Mouse (Mus musculus) limb, embryonic 13.5 days (tissue): Measurements from ENCODE around the gene Lrpprc. TPM values are rescaled to one million over a fixed set of nuclear protein-coding genes. Genes with fewer than 3 reads are reported as not detected.
A peak's percentile ranks its signal among the peaks of the same experiment; 100 is the strongest.

Source experiments
- ATAC-seq: fragments of 200-750 bp; cut with Nextera tagmentation; 2 replicates; pipeline ENCODE4 v1.8.0; 2017; ENCODE audit warnings: low read depth, moderate number of reproducible peaks, moderate TSS enrichment; ENCODE audit not compliant: low FRiP score
- H3K27ac ChIP-seq: fragments of 300-500 bp; sonication (generic); 2 replicates; pipeline ENCODE4 v1.5.1; 2015; ENCODE audit warnings: inconsistent platforms, mild to moderate bottlenecking, moderate library complexity
- H3K27me3 ChIP-seq: fragments of 300-500 bp; sonication (generic); 2 replicates; pipeline ENCODE4 v1.6.1; 2015; ENCODE audit warnings: mild to moderate bottlenecking, inconsistent platforms
- H3K36me3 ChIP-seq: fragments of 300-500 bp; sonication (generic); 2 replicates; pipeline ENCODE4 v1.6.1; 2015; ENCODE audit warnings: inconsistent platforms, mild to moderate bottlenecking, moderate library complexity
- H3K4me1 ChIP-seq: fragments of 300-500 bp; sonication (generic); 2 replicates; pipeline ENCODE4 v1.6.1; 2015; ENCODE audit warnings: inconsistent platforms
- H3K4me2 ChIP-seq: fragments of 300-500 bp; sonication (generic); replicated peaks from 2 replicates; pipeline ENCODE4 v1.6.1; 2015; ENCODE audit warnings: inconsistent platforms, mild to moderate bottlenecking, moderate library complexity
- H3K4me3 ChIP-seq: fragments of 300-500 bp; sonication (generic); 2 replicates; pipeline ENCODE4 v1.5.1; 2015; ENCODE audit warnings: moderate library complexity, mild to moderate bottlenecking, inconsistent platforms
- H3K9ac ChIP-seq: fragments of 300-500 bp; sonication (generic); 2 replicates; pipeline ENCODE4 v1.6.1; 2015; ENCODE audit warnings: mild to moderate bottlenecking, inconsistent platforms
- H3K9me3 ChIP-seq: fragments of 300-500 bp; sonication (generic); 2 replicates; pipeline ENCODE4 v1.6.1; 2016; ENCODE audit warnings: inconsistent platforms
- WGBS: fragments of 180-500 bp; shearing (Covaris S2); methylation state at CpG from one replicate; pipeline ENCODE4 v1.1.7; 2015; 5-methylcytosine and 5-hydroxymethylcytosine counted together
- polyA plus RNA-seq: library from polyadenylated mRNA; unstranded; fragments of >200 nt; fragmentation: Nextera tagmentation; extraction: Ambion mirVana; gene quantifications from 2 replicates; pipeline ENCODE4 v1.2.1, GENCODE M21; 2015

The Lrpprc gene
- polyA plus RNA-seq, 1 experiment from 2014 or later, result 45.5 TPM

DNA sequence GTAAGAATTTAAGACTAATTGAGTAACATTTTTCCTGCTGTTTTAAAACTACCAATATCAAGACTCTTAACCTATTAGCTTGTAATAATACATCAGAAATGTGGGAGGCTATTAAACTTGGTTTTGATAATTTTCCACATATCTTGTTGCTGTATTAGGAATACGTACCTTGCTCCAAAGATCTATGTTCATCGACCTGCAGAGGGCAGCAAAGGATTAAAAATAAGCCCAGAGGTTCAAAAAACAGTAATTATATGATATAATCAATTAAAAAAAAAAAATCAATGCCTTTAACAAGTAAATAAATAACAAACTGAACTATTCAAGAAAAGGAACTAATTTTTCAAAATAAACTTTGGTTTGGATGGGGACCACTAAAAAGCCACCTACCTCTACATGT lies 34.5 kb downstream of the Lrpprc start:
- no peak for ATAC-seq

DNA sequence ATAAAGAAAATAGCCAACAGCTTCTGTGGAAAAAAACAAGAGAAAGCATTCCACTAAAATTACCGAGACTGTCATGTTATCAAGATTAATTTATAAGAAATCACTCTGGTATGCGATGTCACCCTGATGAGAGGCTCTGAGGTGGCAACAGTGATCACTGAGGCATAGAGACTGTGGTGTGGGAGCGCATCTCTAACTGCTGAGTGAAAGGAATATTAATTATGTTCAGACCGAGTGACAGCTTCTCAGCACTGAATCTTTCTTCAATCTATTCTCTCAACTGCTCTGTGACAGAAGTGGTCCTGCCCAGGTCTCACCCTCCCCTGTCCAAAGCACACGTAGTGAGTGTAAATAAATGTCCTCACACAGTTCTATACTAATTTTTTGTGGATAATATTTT lies 37.1 kb downstream of the Lrpprc start:
- H3K27ac ChIP-seq, result no peak overlapping the region
- H3K27me3 ChIP-seq, result no peaks in the 10 kb centered on the region
- H3K9ac ChIP-seq, result no peak overlapping the region
- H3K36me3 ChIP-seq, result peaks cover 34% of the 10 kb centered on the region
- H3K4me2 ChIP-seq, result no peak overlapping the region
- 88% methylated on average over 5 of the region's 5 CpGs for WGBS
- no peaks in the 10 kb centered on the region for H3K9me3 ChIP-seq
- ATAC-seq, result no peak
- H3K4me1 ChIP-seq, result 0 out of 2 replicates have a peak, but pooled peaks cover 6% of the 10 kb centered on the region
- no peak overlapping the region for H3K4me3 ChIP-seq

More for the DNA sequence above, 34.5 kb downstream of the Lrpprc start:
- Histone ChIP-seq H3K27ac (no peak overlapping the region), H3K36me3 (peaks cover 25% of the 10 kb centered on the region), H3K4me3 (no peak overlapping the region), H3K4me2 (no peak overlapping the region), H3K9me3 (no peaks in the 10 kb centered on the region), H3K27me3 (no peaks in the 10 kb centered on the region), H3K4me1 (0 out of 2 replicates have a peak, but pooled peaks cover 6% of the 10 kb centered on the region), H3K9ac (no peak overlapping the region)
- WGBS, result 75% methylated on average over 2 of the region's 2 CpGs

DNA sequence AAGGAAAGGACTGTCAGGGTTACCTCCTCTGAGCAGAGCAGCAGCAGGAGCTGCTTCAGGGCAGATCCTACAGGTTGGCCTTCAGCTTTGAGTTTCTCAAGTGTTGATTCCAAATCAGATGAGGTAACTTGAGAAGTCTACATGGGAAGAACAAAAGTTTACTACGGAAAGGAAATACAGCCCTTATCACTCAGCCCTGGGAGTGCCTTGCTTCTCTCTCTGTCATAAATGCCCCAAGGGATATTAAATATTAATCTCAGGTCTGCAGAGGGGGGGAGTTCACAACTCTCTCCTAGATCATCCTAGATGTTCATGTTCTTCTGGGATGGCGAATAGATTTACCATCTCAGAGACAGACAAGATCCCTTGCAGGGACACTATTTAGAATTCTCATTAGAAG lies 38.3 kb downstream of the Lrpprc start:
- Histone ChIP-seq H3K9ac (no peak overlapping the region), H3K4me3 (no peak overlapping the region), H3K4me2 (no peak overlapping the region), H3K4me1 (no peaks in the 10 kb centered on the region), H3K27me3 (no peaks in the 10 kb centered on the region), H3K36me3 (peaks cover 40% of the 10 kb centered on the region), H3K9me3 (no peaks in the 10 kb centered on the region), H3K27ac (no peak overlapping the region)
- WGBS, result 86% methylated on average over 2 of the region's 2 CpGs
- ATAC-seq, result no peak

DNA sequence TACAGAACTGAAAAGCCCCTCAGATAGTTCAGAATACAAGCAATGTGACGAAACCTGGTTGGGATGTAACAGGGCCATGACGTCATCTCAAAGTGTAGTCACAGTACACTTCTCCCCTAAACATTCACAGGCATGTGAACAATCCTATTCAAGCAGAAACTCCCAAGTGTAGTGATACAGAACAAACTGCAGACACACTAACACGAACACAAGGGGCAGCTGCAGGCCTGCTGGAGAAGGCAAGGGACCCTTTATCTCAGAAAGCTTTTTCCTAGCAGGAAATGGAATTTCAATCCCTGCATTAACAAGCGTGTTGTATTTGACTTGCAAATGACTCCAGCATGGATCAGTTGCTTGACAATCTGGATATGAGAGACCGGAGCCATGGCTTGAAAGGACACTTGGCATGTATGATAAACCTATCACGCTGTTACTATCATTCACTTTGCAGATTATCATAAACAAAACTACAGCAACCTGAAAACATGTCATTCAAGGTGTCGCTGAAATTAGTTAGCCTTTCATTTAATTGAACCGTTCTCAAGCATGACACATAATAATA lies 38.9 kb downstream of the Lrpprc start:
- H3K27me3 ChIP-seq, result no peaks in the 10 kb centered on the region
- no peak overlapping the region for H3K9ac ChIP-seq
- no peak for ATAC-seq
- 85% methylated on average over 8 of the region's 8 CpGs for WGBS
- H3K4me1 ChIP-seq, result no peaks in the 10 kb centered on the region
- H3K36me3 ChIP-seq, result peaks cover 42% of the 10 kb centered on the region
- no peak overlapping the region for H3K27ac ChIP-seq
- no peaks in the 10 kb centered on the region for H3K9me3 ChIP-seq
- no peak overlapping the region for H3K4me2 ChIP-seq
- no peak overlapping the region for H3K4me3 ChIP-seq

DNA sequence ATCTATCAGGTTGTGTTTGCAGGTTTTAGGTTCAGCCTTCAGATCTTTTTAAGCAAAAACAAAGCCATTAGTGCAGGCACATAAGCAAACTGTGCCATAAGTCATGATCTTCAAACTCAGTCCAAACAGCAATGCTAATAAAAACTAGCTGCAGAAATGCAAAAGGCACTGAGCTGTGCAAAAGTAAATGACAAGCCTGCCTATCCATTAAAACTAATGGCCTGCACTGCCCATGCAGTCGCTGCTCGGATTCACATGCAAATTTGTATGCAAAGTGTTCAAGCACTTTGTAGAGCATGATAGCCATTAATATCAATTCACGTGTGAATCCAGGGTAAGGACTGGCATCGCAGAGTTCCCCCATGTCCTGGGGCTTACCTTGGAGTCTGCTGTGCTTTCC lies 40.5 kb downstream of the Lrpprc start:
- Histone ChIP-seq H3K9me3 (no peaks in the 10 kb centered on the region), H3K4me2 (no peak overlapping the region), H3K36me3 (peaks cover 42% of the 10 kb centered on the region), H3K27me3 (no peaks in the 10 kb centered on the region), H3K9ac (no peak overlapping the region), H3K4me1 (no peaks in the 10 kb centered on the region), H3K27ac (no peak overlapping the region), H3K4me3 (no peak overlapping the region)
- WGBS, result 83% methylated on average over 4 of the region's 4 CpGs
- no peak for ATAC-seq

DNA sequence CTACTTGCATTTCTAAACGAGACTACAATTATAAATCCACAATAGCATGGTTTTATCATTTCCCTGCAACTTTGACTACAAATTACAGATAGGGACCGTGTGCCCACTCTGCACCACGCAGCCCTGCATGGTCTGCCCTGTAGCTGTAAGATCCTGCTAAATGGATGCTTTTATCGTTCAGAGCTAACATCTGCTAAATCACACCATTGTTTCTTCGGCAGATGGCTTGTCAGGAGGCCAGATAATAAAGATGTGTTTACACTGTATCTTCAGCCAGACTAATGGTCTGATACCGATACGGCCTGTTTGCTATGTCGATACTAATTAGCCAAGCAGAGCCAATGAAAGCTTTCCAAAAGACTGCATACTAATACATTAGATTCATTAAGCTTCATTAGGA lies 41.3 kb downstream of the Lrpprc start:
- no peaks in the 10 kb centered on the region for H3K9me3 ChIP-seq
- WGBS, result 90% methylated on average over 8 of the region's 8 CpGs
- H3K9ac ChIP-seq, result no peak overlapping the region
- no peaks in the 10 kb centered on the region for H3K27me3 ChIP-seq
- ATAC-seq, result no peak
- H3K4me2 ChIP-seq, result no peak overlapping the region
- no peaks in the 10 kb centered on the region for H3K4me1 ChIP-seq
- H3K4me3 ChIP-seq, result no peak overlapping the region
- H3K36me3 ChIP-seq, result peaks cover 42% of the 10 kb centered on the region
- no peak overlapping the region for H3K27ac ChIP-seq

DNA sequence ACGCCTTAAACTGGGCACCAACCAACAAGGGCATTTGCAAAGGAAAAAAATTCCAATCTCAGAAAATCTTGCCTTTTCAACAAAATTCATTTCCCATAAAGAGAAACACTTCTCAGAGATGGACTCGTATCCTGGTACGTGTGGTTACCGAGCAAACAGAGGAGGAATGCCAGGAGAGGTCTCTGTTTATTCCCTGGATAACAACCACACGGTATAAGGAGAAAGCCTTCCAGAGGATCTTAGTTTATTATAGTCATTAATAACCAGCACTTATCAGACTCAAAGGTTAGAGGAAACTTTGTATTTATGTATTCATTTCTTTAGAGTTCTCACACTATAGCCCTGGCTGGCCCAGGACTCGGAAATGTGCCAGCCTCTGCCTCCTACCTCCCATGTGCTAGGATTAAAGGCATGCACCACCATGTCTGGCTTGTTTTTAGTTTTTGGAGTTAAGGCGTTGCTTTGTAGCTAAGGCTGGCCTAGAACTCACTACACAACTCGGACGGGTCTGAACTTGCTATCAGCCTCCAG lies 42.4 kb downstream of the Lrpprc start:
- no peaks in the 10 kb centered on the region for H3K9me3 ChIP-seq
- no peak overlapping the region for H3K9ac ChIP-seq
- no peak overlapping the region for H3K27ac ChIP-seq
- H3K4me2 ChIP-seq, result no peak overlapping the region
- no peaks in the 10 kb centered on the region for H3K4me1 ChIP-seq
- WGBS, result 91% methylated on average over 9 of the region's 9 CpGs
- H3K36me3 ChIP-seq, result peaks cover 42% of the 10 kb centered on the region
- no peak for ATAC-seq
- no peak overlapping the region for H3K4me3 ChIP-seq
- no peaks in the 10 kb centered on the region for H3K27me3 ChIP-seq

DNA sequence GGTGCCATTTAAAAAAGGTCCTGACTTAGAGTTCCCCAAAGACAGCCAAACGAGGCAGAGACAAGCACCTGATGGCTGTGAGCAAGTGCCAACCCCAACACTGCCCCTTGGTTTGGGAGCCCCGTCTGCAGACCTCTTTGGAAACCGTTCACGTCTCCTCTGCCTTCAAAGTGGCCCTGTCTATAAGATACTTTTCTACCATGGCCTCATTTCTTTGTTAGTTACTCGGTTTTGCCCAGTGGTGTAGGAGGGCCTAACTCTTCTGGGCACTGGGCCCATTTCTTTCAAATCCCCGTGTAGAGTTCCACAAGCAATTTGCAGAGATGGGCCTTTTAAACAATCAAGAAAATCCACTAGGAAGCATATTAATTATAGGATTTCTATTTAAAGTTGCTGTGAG lies 43.4 kb downstream of the Lrpprc start:
- Histone ChIP-seq H3K9me3 (no peaks in the 10 kb centered on the region), H3K4me3 (no peak overlapping the region), H3K4me1 (no peaks in the 10 kb centered on the region), H3K36me3 (peaks cover 37% of the 10 kb centered on the region), H3K27ac (no peak overlapping the region), H3K4me2 (no peak overlapping the region), H3K27me3 (no peaks in the 10 kb centered on the region), H3K9ac (no peak overlapping the region)
- ATAC-seq, result no peak
- WGBS, result 83% methylated on average over 6 of the region's 6 CpGs

DNA sequence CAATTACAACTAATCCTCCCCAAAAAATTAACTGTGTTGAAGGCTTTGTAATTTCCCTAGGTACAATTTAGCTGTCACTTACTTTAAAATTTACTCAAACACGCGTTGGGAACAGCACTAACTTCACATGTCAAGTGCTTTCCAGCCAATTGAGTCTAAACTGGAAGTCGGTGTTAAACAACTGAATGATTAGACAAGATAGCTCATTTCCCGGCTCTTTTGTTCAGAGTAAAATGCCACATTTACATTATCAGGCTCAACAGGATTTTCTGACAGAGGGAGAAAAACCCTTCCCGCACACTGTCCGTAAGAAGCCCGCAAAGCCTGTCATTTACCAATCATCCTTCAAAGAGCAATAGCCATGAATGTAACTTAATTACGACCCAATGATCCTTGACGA lies 45.6 kb downstream of the Lrpprc start:
- no peak for ATAC-seq
- Histone ChIP-seq H3K9me3 (no peaks in the 10 kb centered on the region), H3K4me3 (no peak overlapping the region), H3K9ac (no peak overlapping the region), H3K27ac (no peak overlapping the region), H3K36me3 (peaks cover 18% of the 10 kb centered on the region), H3K27me3 (no peaks in the 10 kb centered on the region), H3K4me1 (no peaks in the 10 kb centered on the region), H3K4me2 (no peak overlapping the region)
- WGBS, result 77% methylated on average over 9 of the region's 9 CpGs

DNA sequence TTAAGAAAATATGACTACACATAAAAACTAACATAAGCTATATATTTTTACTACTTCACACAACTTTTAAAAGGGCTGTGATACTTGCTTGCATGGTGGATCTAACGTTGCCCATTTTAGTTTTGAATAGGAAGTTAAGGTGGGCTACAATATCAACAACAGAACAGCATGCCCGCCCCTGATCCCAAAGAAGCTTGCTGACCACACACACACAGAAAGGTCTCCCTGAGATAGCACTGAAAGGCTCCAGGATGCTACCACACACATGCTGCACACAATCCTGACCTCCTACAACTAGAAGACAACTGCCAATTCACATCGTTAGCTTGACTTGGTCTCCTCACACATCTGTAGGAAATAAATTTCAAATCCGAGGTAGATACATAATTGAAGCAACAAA lies 46.3 kb downstream of the Lrpprc start:
- Histone ChIP-seq H3K9me3 (no peaks in the 10 kb centered on the region), H3K27me3 (no peaks in the 10 kb centered on the region), H3K4me2 (no peak overlapping the region), H3K27ac (no peak overlapping the region), H3K9ac (no peak overlapping the region), H3K4me1 (no peaks in the 10 kb centered on the region), H3K4me3 (no peak overlapping the region), H3K36me3 (peaks cover 15% of the 10 kb centered on the region)
- WGBS, result 74% methylated on average over 4 of the region's 4 CpGs
- no peak for ATAC-seq

DNA sequence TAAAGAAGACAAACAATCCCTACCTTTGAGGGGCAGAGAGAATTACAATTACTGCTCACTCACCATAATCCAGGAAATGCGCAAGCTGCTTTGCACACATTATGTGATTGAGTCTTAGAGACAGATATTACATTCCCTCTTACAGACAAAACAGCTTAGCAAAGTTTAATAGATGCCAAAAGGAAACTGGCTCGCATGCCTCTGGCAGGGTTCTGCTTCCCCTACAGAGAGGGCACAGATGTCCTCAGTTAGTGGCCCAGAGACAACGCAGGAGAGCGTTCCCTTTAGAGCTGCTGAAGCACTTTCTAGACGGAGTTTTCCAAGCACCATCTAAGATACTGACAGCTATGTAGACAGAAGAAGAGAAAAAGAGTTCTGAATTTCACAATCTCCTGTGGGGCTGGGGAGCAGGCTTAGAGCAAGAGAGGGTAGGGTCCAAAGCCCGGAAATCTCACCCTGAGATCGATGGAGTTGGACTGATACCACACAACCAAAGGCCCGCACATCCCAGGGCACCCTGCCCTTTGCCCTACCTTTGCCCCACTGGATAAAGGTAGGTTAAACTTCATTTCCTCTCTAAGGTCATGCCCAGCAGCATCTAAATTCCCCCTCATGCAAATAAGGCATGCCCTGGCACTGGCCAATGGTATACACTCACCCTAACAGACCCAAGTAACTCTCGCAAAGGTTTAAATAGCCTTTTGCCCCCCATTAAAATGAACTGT lies 52.4 kb downstream of the Lrpprc start:
- Histone ChIP-seq H3K27me3 (no peaks in the 10 kb centered on the region), H3K4me3 (no peak overlapping the region), H3K27ac (peak overlapping the region; percentile 44; the same call in 1 of the 2 replicates), H3K4me1 (peaks cover 11% of the 10 kb centered on the region; the same call in 1 of the 2 replicates), H3K4me2 (no peak overlapping the region), H3K9ac (no peak overlapping the region), H3K9me3 (no peaks in the 10 kb centered on the region), H3K36me3 (peaks cover 15% of the 10 kb centered on the region)
- 56% methylated on average over 9 of the region's 9 CpGs for WGBS
- ATAC-seq, result no peak

DNA sequence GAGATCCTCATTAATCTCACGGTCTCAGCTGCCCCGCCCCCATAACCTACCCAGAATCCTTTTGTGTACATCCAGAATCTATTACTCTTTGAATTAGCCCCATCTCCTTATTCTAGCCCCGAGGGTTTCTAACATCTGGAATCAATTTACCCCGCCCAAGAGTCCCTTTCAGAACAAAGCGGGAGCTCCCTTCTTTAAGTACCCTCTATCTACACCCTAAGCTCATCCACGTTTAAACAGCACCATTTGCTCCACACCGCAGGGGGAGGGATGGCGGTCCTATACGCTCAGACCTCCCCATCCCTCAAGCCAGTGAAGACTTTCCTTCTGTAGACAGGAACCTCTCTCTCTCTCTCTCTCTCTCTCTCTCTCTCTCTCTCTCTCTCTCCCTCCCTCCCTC lies 53.9 kb downstream of the Lrpprc start:
- peaks cover 19% of the 10 kb centered on the region for H3K36me3 ChIP-seq
- peaks cover 11% of the 10 kb centered on the region; the same call in 1 of the 2 replicates for H3K4me1 ChIP-seq
- no peak for ATAC-seq
- no peaks in the 10 kb centered on the region for H3K9me3 ChIP-seq
- H3K9ac ChIP-seq, result no peak overlapping the region
- H3K4me2 ChIP-seq, result no peak overlapping the region
- H3K4me3 ChIP-seq, result no peak overlapping the region
- no peaks in the 10 kb centered on the region for H3K27me3 ChIP-seq
- 28% methylated on average over 9 of the region's 9 CpGs for WGBS
- no peak overlapping the region for H3K27ac ChIP-seq
